Mouse (Mus musculus) brain, adult 10 weeks (tissue): ENCODE measurements around the gene Olfr1513. TPM values are rescaled to one million over a fixed set of nuclear protein-coding genes. Genes with fewer than 3 reads are reported as not detected.

Source experiments
- polyA plus RNA-seq: library from polyadenylated mRNA; stranded (reverse); fragments of 350-450 nt; fragmentation: Illumina TruSeq; extraction: RNeasy Lipid Tissue Mini Kit (QIAGEN cat#74804); gene quantifications from one replicate; pipeline ENCODE4 v1.2.3, GENCODE M21; 2015; ENCODE audit warnings: low read depth, low replicate concordance

Olfr1513 gene
- polyA plus RNA-seq, result not detected

GRCm38 (mm10) chr14:52356308-52356707 lies at the start of gene Olfr1513:
Gene Olfr1513, minus strand, starts transcription at chr14:52356408.

GRCm38 (mm10) chr14:52397279-52397678 lies 41.1 kb upstream of the Olfr1513 start, which contains the start of gene Olfr1511:
Gene Olfr1511, minus strand, starts transcription at chr14:52397379.

GRCm38 (mm10) chr14:52379068-52379467 lies 22.9 kb upstream of the Olfr1513 start, which contains the start of gene Olfr1512:
Gene Olfr1512, minus strand, starts transcription at chr14:52379168.

GRCm38 (mm10) chr14:52327910-52328812 lies 28.0 kb downstream of the Olfr1513 start, which contains the start of gene Sall2:
Gene Sall2, minus strand, starts transcription at chr14:52328762.

GRCm38 (mm10) chr14:52304644-52305271 lies 51.5 kb downstream of the Olfr1513 start, which contains the start of gene Mettl3:
Gene Mettl3, minus strand, starts transcription at chr14:52305128.

Other genes with a start within 250 kb of the Olfr1513 start
- 2.6 TPM for gene Rpgrip1, start 245.7 kb downstream of the Olfr1513 start, polyA plus RNA-seq
- gene Supt16, start 159.0 kb downstream of the Olfr1513 start, polyA plus RNA-seq, result 28.1 TPM
- gene Chd8, start 98.6 kb downstream of the Olfr1513 start, polyA plus RNA-seq, result 54.5 TPM
- gene Tox4, start 77.3 kb downstream of the Olfr1513 start, polyA plus RNA-seq, result 46.7 TPM
- 35.5 TPM for gene Rab2b, start 76.9 kb downstream of the Olfr1513 start, polyA plus RNA-seq
- 34.0 TPM for gene Mettl3, start 51.3 kb downstream of the Olfr1513 start, polyA plus RNA-seq
- gene Sall2, start 27.6 kb downstream of the Olfr1513 start, polyA plus RNA-seq, result 31.0 TPM
- not detected for gene Olfr1512, start 22.8 kb upstream of the Olfr1513 start, polyA plus RNA-seq
- not detected for gene Olfr1511, start 41.0 kb upstream of the Olfr1513 start, polyA plus RNA-seq
- not detected for gene Olfr1510, start 58.0 kb upstream of the Olfr1513 start, polyA plus RNA-seq
- not detected for gene Olfr1509, start 86.6 kb upstream of the Olfr1513 start, polyA plus RNA-seq
- not detected for gene Olfr1508, start 111.1 kb upstream of the Olfr1513 start, polyA plus RNA-seq
- gene Olfr1507, start 139.3 kb upstream of the Olfr1513 start, polyA plus RNA-seq, result not detected